Mouse (Mus musculus) heart, postnatal 14 days (tissue): ENCODE measurements around the gene Rasa4. TPM values are rescaled to one million over a fixed set of nuclear protein-coding genes. Genes with fewer than 3 reads are reported as not detected.
"Not testable (repeated sequence)": the region's sequence is repeated elsewhere in the genome, so short reads cannot be mapped to it uniquely, and the experiment has no call there.

Source experiments
- DNase-seq, 2 experiments: peaks; one replicate each; pipeline ENCODE4 v3.0.0; 2021 to 2022
- intact Hi-C: fragments of 180-260 bp; cut with DNase I; formaldehyde crosslinking; loops from one replicate; pipeline ENCODE4 v1.15.1; 2025
- microRNA-seq, 2 experiments: library from miRNA; unstranded; fragments of <30 nt; microRNA quantifications; one replicate each; pipeline ENCODE4 v1.2.0; 2021 to 2022
- total RNA-seq, 2 experiments: library from RNA; stranded (reverse); gene quantifications; 2 replicates each; pipeline ENCODE4 v1.2.3; 2021

Rasa4 gene
- total RNA-seq, 2 experiments from 2014 or later, result 6.6 to 8.3 TPM

GRCm38 (mm10) chr5:136149134-136149576, 65.4 kb downstream of the Rasa4 start:
- DNase-seq, intact Hi-C loops: not testable (repeated sequence)

GRCm38 (mm10) chr5:136152365-136152764, 68.6 kb downstream of the Rasa4 start:
- DNase-seq, result peak; percentile 41 to 61

GRCm38 (mm10) chr5:136155399-136155798, 71.7 kb downstream of the Rasa4 start:
- DNase-seq, result no peak
- intact Hi-C loops, result no loop called here

More at GRCm38 (mm10) chr5:136152365-136152764, 68.6 kb downstream of the Rasa4 start:
- intact Hi-C loops, result no loop called here

- peak; percentile 77 to 81 for DNase-seq
- intact Hi-C loops, result not testable (repeated sequence)
Observed at GRCm38 (mm10) chr5:136160084-136160483, 76.4 kb downstream of the Rasa4 start.

Small RNAs within 50 kb of the gene (microRNA-seq; reads per million reads assigned to microRNA genes)
- gene Mir7035, result 0 to 0.36 reads per million in 2 experiments

Other genes with a start within 250 kb of the Rasa4 start
- gene Hspb1, start 196.0 kb upstream of the Rasa4 start, total RNA-seq, result 100 to 1,000 TPM; 271 to 306 TPM
- gene Ywhag, start 149.3 kb upstream of the Rasa4 start, total RNA-seq, result 100 to 1,000 TPM; 284 to 301 TPM
- gene Ssc4d, start 109.4 kb upstream of the Rasa4 start, total RNA-seq, result 1 to 10 TPM in 1 of 2 experiments, under 1 TPM in 1; 0.41 to 1.3 TPM
- gene Zp3, start 103.8 kb upstream of the Rasa4 start, total RNA-seq, result not detected
- 1 to 10 TPM; 8.5 to 8.9 TPM for gene Dtx2, start 89.1 kb upstream of the Rasa4 start, total RNA-seq
- 10 to 100 TPM; 24.8 to 26.5 TPM for gene Upk3b, start 45.4 kb upstream of the Rasa4 start, total RNA-seq
- gene Upk3bl, start 29.4 kb upstream of the Rasa4 start, total RNA-seq, result not detected
- 10 to 100 TPM; 61.5 to 63.4 TPM for gene Polr2j, start 32.7 kb downstream of the Rasa4 start, total RNA-seq
- 1 to 10 TPM; 6.5 to 7.0 TPM for gene Lrwd1, start 52.2 kb downstream of the Rasa4 start, total RNA-seq
- 1 to 10 TPM; 4.6 to 6.0 TPM for gene Alkbh4, start 52.2 kb downstream of the Rasa4 start, total RNA-seq
- gene Orai2, start 86.8 kb downstream of the Rasa4 start, total RNA-seq, result 1 to 10 TPM; 2.3 to 3.4 TPM
- 10 to 100 TPM; 20.3 to 21.7 TPM for gene Prkrip1, start 115.0 kb downstream of the Rasa4 start, total RNA-seq
- gene Sh2b2, start 162.6 kb downstream of the Rasa4 start, total RNA-seq, result 1 to 10 TPM; 1.6 TPM